Mouse (Mus musculus) neural tube, embryonic 11.5 days (tissue): ENCODE data around the gene Fancc. TPM values are rescaled to one million over a fixed set of nuclear protein-coding genes. Genes with fewer than 3 reads are reported as not detected.

Source experiments
- ATAC-seq: fragments of 200-750 bp; cut with Nextera tagmentation; 2 replicates; pipeline ENCODE4 v1.8.0; 2017; ENCODE audit warnings: moderate number of reproducible peaks, mild to moderate bottlenecking, moderate TSS enrichment, moderate library complexity; ENCODE audit not compliant: insufficient read depth, low FRiP score, low TSS enrichment
- DNase-seq: peaks from one replicate; pipeline ENCODE4 v3.0.0-alpha.2; 2015; ENCODE audit warnings: low spot score
- H3K27ac ChIP-seq: fragments of 300-500 bp; sonication (generic); 2 replicates; pipeline ENCODE4 v1.5.1; 2014; ENCODE audit warnings: low read depth, mild to moderate bottlenecking, low read length
- H3K27me3 ChIP-seq: fragments of 300-500 bp; sonication (generic); 2 replicates; pipeline ENCODE4 v1.6.1; 2014; ENCODE audit warnings: mild to moderate bottlenecking, low read length, mixed read lengths; ENCODE audit not compliant: control insufficient read depth, insufficient read depth
- H3K36me3 ChIP-seq: fragments of 300-500 bp; sonication (generic); 2 replicates; pipeline ENCODE4 v1.6.1; 2014; ENCODE audit warnings: mild to moderate bottlenecking, low read length, moderate library complexity, mixed read lengths; ENCODE audit not compliant: control insufficient read depth, insufficient read depth
- H3K4me1 ChIP-seq: fragments of 300-500 bp; sonication (generic); 2 replicates; pipeline ENCODE4 v1.6.1; 2014; ENCODE audit warnings: low read length, mixed read lengths; ENCODE audit not compliant: control insufficient read depth, insufficient read depth
- H3K4me2 ChIP-seq: fragments of 300-500 bp; sonication (generic); 2 replicates; pipeline ENCODE4 v1.6.1; 2014; ENCODE audit warnings: low read depth, mild to moderate bottlenecking, moderate library complexity
- H3K4me3 ChIP-seq: fragments of 300-500 bp; sonication (generic); 2 replicates; pipeline ENCODE4 v1.5.1; 2014; ENCODE audit warnings: low read depth, low read length
- H3K9ac ChIP-seq: fragments of 300-500 bp; sonication (generic); 2 replicates; pipeline ENCODE4 v1.6.1; 2014; ENCODE audit warnings: mild to moderate bottlenecking, low read length
- H3K9me3 ChIP-seq: fragments of 300-500 bp; sonication (generic); 2 replicates; pipeline ENCODE4 v1.6.1; 2016; ENCODE audit warnings: low read length; ENCODE audit not compliant: control insufficient read depth
- WGBS: fragments of 180-500 bp; shearing (Covaris S2); extraction: QIAGEN DNeasy Blood & Tissue Kit; methylation state at CpG from one replicate; pipeline ENCODE4 v1.1.7; 2014; 5-methylcytosine and 5-hydroxymethylcytosine counted together
- polyA plus RNA-seq: library from polyadenylated mRNA; unstranded; fragments of >200 nt; fragmentation: Nextera tagmentation; extraction: Ambion mirVana; gene quantifications from 2 replicates; pipeline ENCODE4 v1.2.1, GENCODE M21; 2014

Fancc gene
- polyA plus RNA-seq, 1 experiment from 2014 or later, result 22.2 TPM

GRCm38 (mm10) chr13:63249171-63249570 is 247.9 kb downstream of the Fancc start:
- DNase-seq, result no peak
- WGBS, result 90% methylated on average over 7 of the region's 7 CpGs
- Histone ChIP-seq H3K4me2 (no peak overlapping the region), H3K36me3 (no peaks in the 10 kb centered on the region), H3K27me3 (no peaks in the 10 kb centered on the region), H3K27ac (no peak overlapping the region), H3K4me1 (peaks cover 6% of the 10 kb centered on the region), H3K4me3 (no peak overlapping the region), H3K9me3 (no peaks in the 10 kb centered on the region), H3K9ac (no peak overlapping the region)
- no peak for ATAC-seq

GRCm38 (mm10) chr13:63248318-63248717 is 248.8 kb downstream of the Fancc start:
- 91% methylated on average over 10 of the region's 10 CpGs for WGBS
- Histone ChIP-seq H3K4me1 (peaks cover 11% of the 10 kb centered on the region), H3K4me2 (no peak overlapping the region), H3K36me3 (no peaks in the 10 kb centered on the region; the same call in 1 of the 2 replicates), H3K9ac (no peak overlapping the region), H3K9me3 (no peaks in the 10 kb centered on the region), H3K27ac (no peak overlapping the region), H3K27me3 (no peaks in the 10 kb centered on the region), H3K4me3 (no peak overlapping the region)
- ATAC-seq (no peak), DNase-seq (no peak)

DNA sequence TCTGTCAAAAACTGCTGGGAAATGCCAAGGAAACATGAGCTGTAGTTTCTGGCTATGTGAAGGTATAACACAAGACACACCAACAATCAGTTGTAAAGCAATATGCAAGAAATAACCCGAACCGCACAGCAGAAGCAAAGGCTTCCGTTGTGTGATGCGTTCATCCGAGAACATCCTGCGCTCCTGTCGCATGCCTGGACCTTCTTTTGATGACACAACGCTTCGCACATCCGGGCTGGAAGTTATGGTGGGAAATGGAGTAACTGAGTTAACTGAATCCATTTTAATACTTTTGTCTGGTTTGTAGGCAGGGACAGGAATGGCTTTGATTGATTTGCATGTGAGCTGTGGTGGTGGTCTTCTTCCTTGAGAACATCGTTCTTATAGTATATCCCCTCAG is 249.4 kb downstream of the Fancc start:
- 96% methylated on average over 11 of the region's 11 CpGs for WGBS
- Histone ChIP-seq H3K27me3 (no peaks in the 10 kb centered on the region), H3K4me3 (no peak overlapping the region), H3K9me3 (no peaks in the 10 kb centered on the region), H3K27ac (no peak overlapping the region), H3K4me2 (no peak overlapping the region), H3K4me1 (peaks cover 11% of the 10 kb centered on the region), H3K9ac (no peak overlapping the region), H3K36me3 (no peaks in the 10 kb centered on the region; the same call in 1 of the 2 replicates)
- ATAC-seq, result no peak
- DNase-seq, result no peak

DNA sequence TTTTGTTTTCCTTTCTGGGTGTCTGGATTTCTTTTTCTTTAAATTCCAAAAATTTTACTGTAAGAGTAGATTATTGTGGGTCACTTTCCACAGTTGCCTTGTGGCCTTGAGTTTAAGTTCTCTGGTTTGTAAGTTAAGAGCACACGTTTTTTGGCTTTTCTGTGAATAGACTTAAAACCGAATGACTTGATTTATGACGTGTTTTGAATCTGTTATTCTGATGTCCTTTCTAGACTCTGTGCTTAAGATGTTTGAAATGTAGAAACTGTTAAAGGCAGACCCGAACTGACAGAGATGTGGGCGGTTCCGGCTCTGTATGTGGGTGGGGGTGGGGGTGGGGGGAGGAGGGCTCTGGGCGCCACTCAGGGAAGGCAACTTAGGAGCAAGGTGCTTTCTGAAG is 250.0 kb downstream of the Fancc start:
- Histone ChIP-seq H3K27ac (no peak overlapping the region), H3K4me2 (no peak overlapping the region), H3K4me3 (no peak overlapping the region), H3K27me3 (no peaks in the 10 kb centered on the region), H3K9ac (no peak overlapping the region), H3K4me1 (peaks cover 11% of the 10 kb centered on the region), H3K9me3 (no peaks in the 10 kb centered on the region), H3K36me3 (no peaks in the 10 kb centered on the region; the same call in 1 of the 2 replicates)
- 49% methylated on average over 7 of the region's 7 CpGs for WGBS
- no peak for ATAC-seq
- DNase-seq, result no peak

DNA sequence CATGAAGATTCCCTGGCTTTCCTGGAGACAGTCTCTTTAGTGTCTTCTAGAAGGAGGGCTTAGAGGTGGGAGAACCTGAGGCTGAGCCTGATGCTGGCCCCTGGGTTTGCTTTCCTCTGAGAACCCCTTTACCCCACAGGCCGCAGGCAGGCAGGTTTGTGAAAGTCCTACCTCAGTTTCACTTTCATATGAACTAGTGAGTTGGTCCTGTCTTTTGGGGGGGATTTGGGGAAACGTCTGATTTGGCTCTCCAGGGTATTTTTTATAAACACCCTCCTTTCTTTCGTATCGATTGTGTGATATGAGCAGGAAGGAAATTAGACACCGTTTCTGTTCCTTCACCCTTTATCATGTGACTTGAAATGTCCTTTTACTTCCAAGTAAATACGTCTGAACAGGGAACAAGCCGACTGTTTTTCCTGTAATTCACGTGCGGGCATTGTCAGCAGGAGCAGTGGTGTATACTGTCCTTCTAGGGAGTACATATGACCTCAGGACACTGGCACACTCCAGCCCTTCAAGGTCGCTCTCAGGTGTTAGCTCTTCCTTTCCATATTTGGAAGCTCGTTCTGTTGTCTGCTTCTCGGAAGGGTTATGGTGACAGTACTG is 250.6 kb downstream of the Fancc start:
- Histone ChIP-seq H3K9ac (no peak overlapping the region), H3K36me3 (no peaks in the 10 kb centered on the region; the same call in 1 of the 2 replicates), H3K27me3 (no peaks in the 10 kb centered on the region), H3K9me3 (no peaks in the 10 kb centered on the region), H3K4me1 (peaks cover 11% of the 10 kb centered on the region), H3K4me2 (no peak overlapping the region), H3K4me3 (no peak overlapping the region), H3K27ac (no peak overlapping the region)
- ATAC-seq (no peak), DNase-seq (no peak)
- WGBS, result 84% methylated on average over 12 of the region's 12 CpGs

DNA sequence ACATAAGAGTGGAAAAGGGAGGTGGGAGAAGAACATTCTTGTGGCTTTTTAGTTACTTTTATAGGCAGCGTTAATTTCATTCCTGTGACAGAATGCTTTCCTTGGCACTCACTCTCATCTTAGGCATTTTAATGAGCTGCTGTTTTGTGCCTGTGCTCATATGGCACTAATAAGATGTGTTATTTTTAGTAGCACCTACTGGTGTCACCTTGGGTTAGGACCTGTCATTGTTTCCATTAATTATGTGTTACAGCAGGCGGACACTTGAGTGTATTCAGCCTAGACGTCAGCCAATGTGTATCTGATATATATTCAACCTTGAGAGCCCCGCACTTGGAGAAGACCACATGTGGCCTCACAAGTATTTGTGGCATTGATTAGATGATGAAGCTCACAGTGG is 251.3 kb downstream of the Fancc start:
- Histone ChIP-seq H3K4me3 (no peak overlapping the region), H3K4me2 (no peak overlapping the region), H3K9me3 (no peaks in the 10 kb centered on the region), H3K4me1 (peaks cover 15% of the 10 kb centered on the region), H3K9ac (no peak overlapping the region), H3K27ac (no peak overlapping the region), H3K27me3 (no peaks in the 10 kb centered on the region), H3K36me3 (no peaks in the 10 kb centered on the region; the same call in 1 of the 2 replicates)
- ATAC-seq (no peak), DNase-seq (no peak)
- 57% methylated on average over 4 of the region's 4 CpGs for WGBS

DNA sequence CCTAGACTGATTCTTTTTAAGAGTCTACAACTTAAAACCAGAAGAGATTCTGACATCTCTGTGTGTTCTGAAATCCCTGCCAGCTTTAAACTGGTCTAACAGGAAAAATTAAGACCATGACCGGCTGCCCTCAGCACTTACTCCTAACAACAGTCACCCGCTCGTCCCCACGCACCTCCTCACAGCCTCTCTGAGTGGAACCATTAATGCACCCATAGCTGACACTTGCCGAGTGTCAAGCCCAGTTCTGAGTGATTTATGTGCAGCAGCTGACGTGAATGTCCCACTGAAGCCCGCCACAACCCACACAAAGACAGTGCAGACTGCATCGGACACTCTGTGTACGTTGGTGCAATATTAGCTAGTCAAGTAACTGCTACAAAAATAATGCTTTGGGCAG is 251.9 kb downstream of the Fancc start:
- Histone ChIP-seq H3K4me1 (peaks cover 19% of the 10 kb centered on the region), H3K27ac (no peak overlapping the region), H3K27me3 (no peaks in the 10 kb centered on the region), H3K9me3 (no peaks in the 10 kb centered on the region), H3K9ac (no peak overlapping the region), H3K4me2 (no peak overlapping the region), H3K36me3 (no peaks in the 10 kb centered on the region; the same call in 1 of the 2 replicates), H3K4me3 (no peak overlapping the region)
- WGBS, result 37% methylated on average over 9 of the region's 9 CpGs
- DNase-seq (peak; percentile 37), ATAC-seq (peak; percentile 58)

- Histone ChIP-seq H3K4me3 (no peak overlapping the region), H3K9ac (0 out of 2 replicates have a peak overlapping the region, but pooled peaks have one; percentile 9), H3K4me1 (peaks cover 19% of the 10 kb centered on the region), H3K4me2 (peak overlapping the region; percentile 10; the same call in 1 of the 2 replicates), H3K27me3 (no peaks in the 10 kb centered on the region), H3K9me3 (no peaks in the 10 kb centered on the region), H3K36me3 (no peaks in the 10 kb centered on the region; the same call in 1 of the 2 replicates), H3K27ac (no peak overlapping the region)
- 63% methylated on average over 3 of the region's 3 CpGs for WGBS
- ATAC-seq, result no peak
- no peak for DNase-seq
Observed at GRCm38 (mm10) chr13:63244425-63244824, 252.7 kb downstream of the Fancc start.

- peaks cover 19% of the 10 kb centered on the region for H3K4me1 ChIP-seq
- no peak overlapping the region for H3K4me3 ChIP-seq
- H3K36me3 ChIP-seq, result no peaks in the 10 kb centered on the region; the same call in 1 of the 2 replicates
- no peaks in the 10 kb centered on the region for H3K9me3 ChIP-seq
- 79% methylated on average over 5 of the region's 5 CpGs for WGBS
- no peak for ATAC-seq
- H3K27me3 ChIP-seq, result no peaks in the 10 kb centered on the region
- 0 out of 2 replicates have a peak overlapping the region, but pooled peaks have one; percentile 15 for H3K4me2 ChIP-seq
- DNase-seq, result no peak
- H3K9ac ChIP-seq, result no peak overlapping the region
- H3K27ac ChIP-seq, result no peak overlapping the region
Observed at GRCm38 (mm10) chr13:63243586-63243985, 253.5 kb downstream of the Fancc start.
